Mouse (Mus musculus) cerebellum, postnatal 36 days (tissue): ENCODE results near the gene Phf2.

Experiments used
- DNase-seq, 2 experiments: peaks; one replicate each; pipeline ENCODE4 v3.0.0; 2021 to 2022; ENCODE audit warnings: mixed read lengths in 2 of 2

Gene Phf2

GRCm38 (mm10) chr13:48870771-48871731 is at the start of gene Phf2:
Phf2 (minus strand) TSS chr13:48871119.
- DNase-seq = peak in 1 of 2 experiments; percentile 34

DNA sequence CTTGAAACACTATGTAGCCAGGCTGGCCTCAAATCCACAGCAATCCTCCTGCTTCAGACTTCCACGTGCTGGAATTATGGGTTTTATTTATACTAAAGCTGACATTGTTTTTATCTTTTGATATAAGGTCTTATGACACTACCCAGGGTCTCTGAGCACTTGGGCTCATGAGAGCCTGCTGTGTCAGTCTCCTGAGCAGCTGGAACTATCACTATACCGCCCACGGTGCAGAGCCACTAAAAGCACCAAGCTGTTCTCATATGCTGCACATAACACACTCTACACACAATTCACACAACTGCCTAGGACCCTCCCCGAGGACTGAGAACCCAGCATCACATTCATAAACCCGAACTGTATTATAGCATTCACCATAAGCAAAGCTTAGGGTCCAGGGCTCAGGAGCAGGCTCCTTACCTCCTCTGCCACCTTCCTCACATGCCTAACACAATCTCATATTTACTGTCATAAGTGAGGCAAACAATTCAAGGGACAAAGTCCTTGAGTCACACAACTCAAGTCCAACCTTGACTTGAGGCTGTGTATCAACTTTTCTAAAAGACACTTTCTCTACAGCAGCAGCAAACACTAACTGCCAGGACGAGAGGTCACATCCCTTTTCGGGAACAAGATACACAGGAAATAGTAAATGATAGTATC is 49.0 kb upstream of the Phf2 start:
- DNase-seq = no peak

DNA sequence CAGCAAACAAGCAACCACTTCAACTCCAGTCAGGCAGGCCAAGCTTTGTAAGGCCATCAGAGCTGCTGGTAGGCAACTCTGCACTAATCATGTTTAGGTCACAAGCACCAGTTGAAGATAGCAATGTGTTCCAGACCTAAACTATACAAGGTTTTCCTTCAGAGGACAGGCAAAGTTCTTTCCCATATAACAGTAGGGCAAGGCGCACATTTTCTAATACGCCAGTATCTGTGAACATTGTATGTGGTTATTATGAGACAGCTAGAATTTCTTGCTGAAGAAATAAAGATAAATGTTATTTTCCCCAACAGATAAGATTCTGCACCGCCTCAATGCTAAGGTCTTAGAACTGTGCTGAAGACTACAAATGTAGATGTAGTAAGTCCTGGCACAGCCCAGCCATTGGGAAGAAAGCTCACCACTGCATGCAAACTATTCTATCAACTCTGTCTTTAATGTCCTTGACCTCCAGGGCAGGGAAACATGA is 46.2 kb upstream of the Phf2 start:
- DNase-seq = no peak

DNA sequence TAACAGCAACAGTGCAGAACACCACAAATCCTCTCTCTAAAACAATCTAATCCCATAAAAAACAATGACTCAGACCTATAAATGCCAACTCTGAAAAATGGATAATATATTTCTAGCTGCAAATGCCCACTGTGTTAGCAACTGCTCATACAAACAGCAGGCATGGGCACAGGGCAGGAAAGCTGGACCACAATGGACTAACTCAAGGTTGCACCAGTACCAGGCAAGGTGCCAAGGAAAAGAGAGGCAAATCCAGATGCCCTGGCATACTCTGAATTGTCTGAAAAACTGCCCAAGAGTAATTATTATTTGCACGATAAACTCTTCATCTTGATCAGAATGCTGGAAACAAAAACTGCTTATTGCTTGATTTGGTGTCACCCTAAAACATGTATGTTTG is 42.8 kb upstream of the Phf2 start:
- no peak for DNase-seq

DNA sequence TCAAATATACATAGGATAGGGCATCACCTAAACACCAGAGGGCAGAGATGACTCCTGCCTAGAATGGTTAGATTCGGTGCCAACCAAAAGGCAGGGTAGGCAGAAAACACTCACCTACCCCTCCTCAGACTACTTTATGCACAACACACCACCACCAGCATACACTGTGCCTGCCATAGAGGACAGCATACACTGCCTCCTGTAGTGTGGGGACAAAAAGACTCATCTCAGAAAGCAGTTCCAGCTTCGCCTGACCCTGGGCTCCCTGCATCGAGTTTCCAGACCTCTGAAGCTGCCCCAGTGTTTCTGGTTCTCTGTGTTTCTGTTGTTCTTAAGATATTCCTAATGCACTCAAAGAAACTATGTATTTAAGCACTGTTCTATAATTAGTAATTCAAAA is 42.2 kb upstream of the Phf2 start:
- no peak for DNase-seq

DNA sequence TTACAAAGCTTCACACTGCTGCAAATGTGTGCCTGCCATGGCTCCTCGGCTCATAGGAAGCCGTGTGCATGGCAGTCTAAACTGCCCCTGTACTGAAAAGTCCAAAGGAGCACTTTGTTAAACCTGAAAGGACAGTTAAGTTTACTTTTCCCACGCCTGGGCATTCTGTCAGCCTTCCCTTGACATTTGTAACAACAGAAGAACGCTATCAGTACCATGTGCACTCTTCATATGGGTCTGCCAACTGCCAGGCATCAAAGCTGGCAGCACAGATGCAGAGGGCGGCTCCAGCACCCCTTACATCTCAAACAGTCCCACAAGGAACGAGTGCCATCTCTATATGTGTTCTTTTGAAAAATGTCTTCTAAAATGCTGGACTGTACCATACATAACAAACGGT is 40.5 kb upstream of the Phf2 start:
- no peak for DNase-seq

GRCm38 (mm10) chr13:48905458-48905857 is 34.5 kb upstream of the Phf2 start:
- no peak for DNase-seq

GRCm38 (mm10) chr13:48895376-48895775 is 24.5 kb upstream of the Phf2 start:
- DNase-seq = no peak

DNA sequence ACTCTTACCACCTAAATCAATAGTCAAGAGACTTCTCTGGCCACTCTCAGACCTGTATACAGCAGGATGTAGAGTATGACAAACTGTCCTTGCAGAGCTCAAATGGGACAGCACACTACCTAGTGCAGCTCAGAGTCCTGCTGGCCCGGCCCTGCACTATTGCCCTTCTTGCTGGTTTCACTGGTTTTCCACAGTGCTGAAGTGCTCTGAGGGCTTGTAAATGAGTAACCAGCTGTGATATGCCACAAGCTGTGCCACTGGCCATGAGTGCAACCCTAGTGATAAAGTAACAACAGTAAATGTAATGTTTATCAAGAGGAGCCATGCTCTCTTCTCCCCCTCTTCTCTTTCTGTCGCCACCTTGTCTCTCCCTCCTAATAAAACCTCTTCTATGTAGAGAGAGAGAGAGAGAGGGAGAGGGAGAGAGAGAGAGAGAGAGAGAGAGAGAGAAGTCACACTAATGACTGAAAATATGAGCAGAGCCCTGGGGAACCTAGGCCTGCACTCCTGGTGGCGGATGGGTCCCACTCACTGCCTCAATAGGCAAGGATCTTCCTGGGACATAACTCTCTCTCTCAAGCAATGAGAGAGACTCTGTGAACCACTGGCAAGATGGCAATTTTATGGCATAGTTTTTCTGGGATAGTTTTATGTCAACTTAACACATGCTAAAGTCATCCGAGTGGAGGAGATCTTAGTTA is 19.5 kb upstream of the Phf2 start:
- DNase-seq = no peak

DNA sequence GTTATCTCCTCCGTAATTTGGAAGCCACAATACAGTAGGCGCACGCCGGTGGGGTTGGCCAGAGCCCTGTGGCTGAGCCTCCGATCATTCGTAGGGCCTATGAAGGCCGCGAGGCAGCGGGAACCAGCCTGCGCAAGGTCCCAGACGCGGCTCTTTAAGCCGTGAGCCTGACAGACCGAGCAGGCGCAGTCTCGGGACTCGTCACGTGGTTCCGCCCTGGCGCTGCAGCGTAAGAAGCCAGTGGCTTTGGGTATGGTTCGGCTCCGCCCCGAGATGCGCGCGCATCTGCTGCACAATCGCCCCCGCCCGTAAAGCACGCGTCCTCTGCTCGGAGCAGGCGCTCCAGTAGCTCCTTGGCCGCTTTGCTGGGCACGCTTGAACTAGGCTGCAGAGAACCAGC is 7.6 kb upstream of the Phf2 start:
- peak; percentile 99 for DNase-seq

- DNase-seq = no peak
Observed at GRCm38 (mm10) chr13:48877805-48878204, 6.9 kb upstream of the Phf2 start.

- no peak for DNase-seq
Observed at GRCm38 (mm10) chr13:48872726-48873125, 1.8 kb upstream of the Phf2 start.

GRCm38 (mm10) chr13:48871887-48872606 is 1.1 kb upstream of the Phf2 start:
- no peak for DNase-seq

DNA sequence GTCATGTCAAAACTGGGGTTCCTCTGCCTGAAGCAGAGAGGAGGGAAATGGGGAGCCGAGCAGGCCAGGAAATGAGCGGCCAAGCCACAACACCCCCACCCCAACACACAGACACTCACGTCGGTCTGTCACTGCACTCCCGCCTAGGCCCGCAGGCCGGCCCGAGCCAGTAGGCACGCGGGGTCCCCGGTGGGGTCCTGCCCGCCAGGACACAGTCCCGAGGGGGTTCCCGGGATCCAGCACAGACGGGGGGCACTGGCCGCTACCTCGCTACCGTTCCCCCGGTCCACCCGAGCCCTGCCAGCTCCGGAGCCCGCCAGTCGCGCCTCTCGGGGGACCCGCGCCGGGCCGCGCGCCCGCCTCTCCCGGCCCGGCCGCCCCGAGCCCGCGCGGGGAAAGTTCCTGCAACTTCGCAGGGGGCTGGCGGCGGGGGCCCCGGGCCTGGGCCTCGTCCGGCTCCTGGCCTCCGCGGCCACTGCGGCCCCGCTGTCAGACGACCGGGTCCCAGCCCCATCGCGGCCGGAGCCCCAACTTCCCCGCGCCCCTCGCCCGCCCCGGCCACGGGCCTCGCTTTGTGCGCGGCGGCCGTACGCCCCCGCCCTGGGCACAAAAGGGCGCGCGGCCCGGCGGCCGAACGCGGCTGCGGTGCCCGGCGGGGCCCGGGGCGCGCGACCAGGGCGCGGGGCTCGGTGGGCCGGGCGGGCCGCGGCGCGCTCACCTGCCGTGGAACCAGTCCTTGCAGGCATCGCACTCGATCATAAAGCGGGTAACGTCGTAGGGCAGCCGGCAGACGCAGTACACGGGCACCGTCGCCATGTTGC is 759 bp downstream of the Phf2 start:
- DNase-seq = peak in 1 of 2 experiments; percentile 37

DNA sequence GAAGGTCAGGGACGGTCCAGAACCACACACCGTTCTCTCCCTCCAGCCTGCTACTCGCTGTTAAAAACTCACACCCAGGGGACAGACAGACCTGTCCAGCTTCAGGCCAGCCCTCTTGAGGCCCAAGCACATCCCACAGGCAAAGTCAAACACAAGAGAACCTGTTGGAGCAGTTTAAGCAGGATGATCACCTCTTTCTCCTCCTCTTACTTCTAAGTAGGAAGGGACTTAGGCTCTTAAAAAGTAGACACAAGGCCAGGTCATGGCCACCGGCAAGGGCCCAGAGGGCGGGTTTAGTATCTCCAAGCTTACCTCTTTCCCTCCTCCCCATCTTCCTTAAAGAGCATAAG is 1.3 kb downstream of the Phf2 start:
- DNase-seq = no peak

GRCm38 (mm10) chr13:48869088-48869487 is 1.8 kb downstream of the Phf2 start:
- peak in 1 of 2 experiments; percentile 33 for DNase-seq

- DNase-seq = peak; percentile 50 to 61
Observed at GRCm38 (mm10) chr13:48864673-48865356, 6.1 kb downstream of the Phf2 start.

DNA sequence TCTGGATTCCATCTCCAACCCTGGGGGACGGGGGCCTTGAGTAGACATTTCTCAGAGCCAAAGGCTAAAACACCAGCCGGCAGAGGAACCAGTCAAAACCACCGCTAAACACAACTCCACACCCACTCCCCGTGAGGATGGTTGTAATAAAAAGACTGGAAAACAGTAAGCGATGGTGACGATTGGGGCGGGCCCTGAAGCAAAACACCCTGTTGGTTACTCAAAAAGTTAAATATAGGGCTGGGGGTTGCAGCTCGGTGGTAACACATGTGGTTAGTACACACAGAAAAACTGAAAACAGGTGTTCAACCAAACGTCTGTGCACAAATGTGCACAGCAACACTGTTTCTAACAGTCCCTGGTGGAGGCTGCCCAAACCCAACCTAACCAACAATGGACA is 7.4 kb downstream of the Phf2 start:
- DNase-seq = no peak

- no peak for DNase-seq
Observed at GRCm38 (mm10) chr13:48861913-48862312, 9.0 kb downstream of the Phf2 start.

DNA sequence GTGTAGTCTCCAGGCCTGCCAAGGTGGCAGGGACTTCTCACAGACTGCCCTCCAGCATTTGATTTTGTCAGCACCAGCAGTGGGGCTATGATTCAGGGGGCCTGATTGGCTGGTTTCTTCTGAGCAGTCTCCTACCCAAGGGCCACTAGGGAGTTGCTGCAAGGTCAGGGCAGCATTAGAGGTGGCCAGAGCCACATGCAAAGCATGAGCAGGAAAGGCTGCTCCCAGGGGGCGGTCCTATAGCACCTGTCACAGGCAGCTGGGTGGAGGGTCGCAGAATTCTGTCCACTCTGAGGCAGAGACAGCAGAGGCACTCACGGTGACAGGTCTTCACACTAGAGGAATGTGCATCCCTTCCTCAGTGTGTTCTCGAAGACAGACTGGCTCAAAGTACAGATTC is 12.1 kb downstream of the Phf2 start:
- DNase-seq = no peak

GRCm38 (mm10) chr13:48858054-48858453 is 12.9 kb downstream of the Phf2 start:
- DNase-seq = no peak
